Mouse (Mus musculus) induced T-regulatory cell, adult 2 months (primary cell): ENCODE results near the gene Folr1.
A peak's percentile ranks its signal among the peaks of the same experiment; 100 is the strongest.

Experiments used
- DNase-seq: peaks from one replicate; pipeline ENCODE4 v3.0.0-alpha.2; 2012; ENCODE audit warnings: low read depth

The Folr1 gene

DNA sequence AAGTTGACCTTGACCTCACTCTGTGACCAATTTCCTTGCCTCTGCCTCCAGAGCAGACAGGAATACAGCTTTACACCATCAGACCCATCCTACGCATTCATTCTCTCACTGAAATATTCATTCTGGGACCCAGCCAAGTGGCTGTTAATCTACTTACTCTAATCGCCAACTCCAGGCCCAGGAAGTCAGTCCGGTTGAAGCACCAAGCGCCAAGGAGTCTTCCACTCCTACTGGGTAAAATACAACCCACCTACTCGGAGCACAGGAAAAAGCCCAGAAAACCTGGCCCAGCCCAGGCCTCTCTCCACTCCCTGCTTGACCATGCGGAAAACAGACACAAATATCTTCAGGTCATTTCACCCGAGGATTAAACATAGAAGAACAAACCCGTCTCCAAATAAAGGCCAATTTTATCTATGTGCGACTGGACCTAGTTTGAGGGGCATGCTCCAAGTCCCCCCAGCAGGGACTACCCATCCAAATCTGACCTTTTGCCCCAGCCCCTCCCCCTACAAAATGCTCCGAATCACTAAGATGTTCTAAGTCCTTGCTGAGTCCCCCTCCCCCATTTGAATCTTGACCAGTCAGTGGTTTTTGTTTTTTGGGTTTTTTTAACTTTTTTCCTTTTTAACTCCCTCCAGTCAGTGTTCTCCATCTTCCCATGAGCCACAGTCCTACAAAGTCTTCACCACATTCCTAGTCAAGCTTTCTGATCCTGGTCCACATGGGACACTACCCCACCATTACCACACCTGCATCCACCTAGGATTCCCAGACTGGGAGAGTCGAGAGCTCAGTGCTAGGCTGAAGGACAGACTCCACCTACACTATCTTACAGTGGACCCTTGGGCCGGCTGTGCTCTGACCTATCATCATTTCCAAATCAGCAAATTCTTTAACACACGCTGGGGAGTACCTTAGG lies 2.1 kb downstream of the Folr1 start:
- no peak for DNase-seq

DNA sequence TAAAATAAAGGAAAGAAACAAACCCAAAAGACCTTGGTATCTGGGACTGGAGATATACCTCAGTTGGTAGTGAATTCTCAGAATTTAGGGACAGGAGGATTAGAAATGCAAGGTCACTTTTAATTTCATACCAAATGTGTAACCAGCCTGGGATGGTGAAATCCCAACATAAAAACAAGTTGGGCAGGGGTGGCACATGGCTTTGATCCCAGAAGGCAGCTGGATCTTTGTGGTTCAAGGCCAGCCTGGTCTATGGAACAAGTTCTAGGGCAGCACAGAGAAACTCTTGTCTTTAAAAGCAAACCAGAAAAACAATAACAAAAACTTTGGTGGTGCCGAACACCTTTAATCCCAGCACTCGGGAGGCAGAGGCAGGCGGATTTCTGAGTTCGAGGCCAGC lies 3.1 kb downstream of the Folr1 start:
- DNase-seq: no peak

DNA sequence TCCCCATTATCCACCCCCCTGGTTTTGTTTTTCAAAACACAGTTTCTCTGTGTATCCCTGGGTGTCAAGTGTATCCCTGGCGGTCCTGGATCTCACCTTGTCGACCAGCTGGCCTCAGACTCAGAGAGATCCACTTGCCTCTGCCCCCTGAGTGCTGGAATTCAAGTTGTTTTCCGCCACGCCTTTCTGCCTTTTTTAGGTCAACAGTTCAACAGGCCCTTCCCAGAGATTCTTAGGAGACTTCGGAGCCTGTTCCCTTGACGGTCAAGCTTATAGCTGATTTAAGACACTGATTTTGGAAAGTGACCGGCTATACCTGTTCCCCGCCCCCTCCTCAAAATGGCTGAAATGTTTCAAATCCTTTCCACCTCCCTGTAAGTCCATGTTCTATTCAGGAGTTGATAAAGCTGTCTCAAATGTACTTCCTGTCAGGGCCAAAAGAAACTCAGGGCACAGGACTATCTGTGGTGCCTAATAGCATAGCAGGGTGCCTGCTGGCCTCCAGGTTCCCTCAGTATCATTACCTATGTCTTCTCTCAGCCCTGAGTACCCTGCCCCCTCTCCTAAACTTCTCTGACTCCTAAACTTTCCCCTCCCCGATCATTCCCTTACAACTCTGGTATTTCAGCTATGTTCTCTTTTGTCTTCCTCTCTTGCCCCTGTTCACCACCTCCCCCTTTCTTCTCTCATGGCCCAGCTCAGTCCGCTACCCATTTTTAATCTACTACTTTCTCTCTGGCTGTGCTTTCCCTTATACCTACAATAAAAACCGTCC lies 3.9 kb downstream of the Folr1 start:
- DNase-seq: no peak

DNA sequence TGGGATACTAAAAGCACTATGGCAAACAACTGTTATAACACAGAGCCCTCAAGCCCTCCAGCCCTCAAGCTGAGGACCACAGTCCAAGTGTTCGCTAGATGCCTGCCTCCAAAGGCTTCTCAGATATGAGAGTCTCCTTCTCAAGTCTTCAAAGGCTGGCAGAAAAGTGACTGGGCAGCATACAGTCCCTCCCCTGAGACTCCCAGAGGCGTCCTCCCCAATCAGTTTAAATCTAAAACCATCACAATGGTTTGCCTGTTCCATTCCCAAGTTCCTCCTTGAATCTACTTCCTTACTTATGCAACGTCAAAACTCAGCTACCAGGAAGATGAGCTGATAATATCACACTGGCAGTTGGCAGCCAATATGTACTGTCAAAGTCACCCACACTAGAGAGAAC lies 7.2 kb downstream of the Folr1 start, which contains the start of gene Anapc15:
Anapc15 (plus strand) TSS at position 301 of the 400 bp plus-strand sequence.
- no peak for DNase-seq

DNA sequence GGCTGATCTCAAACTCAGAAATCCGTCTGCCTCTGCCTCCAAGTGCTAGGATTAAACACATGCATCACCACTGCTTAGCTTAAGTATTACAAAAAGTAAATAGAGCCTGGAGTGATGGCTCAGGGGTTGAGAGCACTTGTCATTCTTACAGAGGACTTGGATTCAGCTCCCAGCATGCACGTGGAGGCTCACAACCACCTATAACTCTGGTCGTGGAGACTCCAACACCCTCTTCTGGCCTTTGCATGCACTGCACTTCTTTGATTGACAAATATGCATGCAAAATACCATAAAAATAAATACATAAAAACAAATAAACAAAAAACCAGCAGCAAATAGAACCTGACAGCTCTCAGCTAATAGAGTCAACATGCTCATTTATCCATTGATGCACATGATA lies 8.3 kb downstream of the Folr1 start:
- DNase-seq: peak; percentile 12

DNA sequence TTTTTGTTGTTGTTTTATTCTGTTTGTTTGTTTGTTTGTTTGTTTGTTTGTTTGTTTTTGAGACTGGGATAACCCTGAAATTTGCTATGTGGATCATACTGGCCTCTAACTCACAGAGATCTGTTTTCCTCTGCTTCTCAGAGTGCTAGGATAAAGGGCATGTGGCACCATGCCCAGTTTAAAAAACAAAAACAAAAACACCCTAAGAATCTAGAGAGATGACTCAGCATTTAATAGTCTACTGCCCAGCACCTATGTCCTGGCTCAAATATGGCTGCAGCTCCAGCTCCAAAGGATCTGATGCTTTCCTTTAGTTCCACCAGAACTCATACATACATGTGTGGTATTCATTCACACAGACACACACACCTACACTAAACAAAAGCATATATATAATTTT lies 9.6 kb downstream of the Folr1 start:
- DNase-seq: no peak

DNA sequence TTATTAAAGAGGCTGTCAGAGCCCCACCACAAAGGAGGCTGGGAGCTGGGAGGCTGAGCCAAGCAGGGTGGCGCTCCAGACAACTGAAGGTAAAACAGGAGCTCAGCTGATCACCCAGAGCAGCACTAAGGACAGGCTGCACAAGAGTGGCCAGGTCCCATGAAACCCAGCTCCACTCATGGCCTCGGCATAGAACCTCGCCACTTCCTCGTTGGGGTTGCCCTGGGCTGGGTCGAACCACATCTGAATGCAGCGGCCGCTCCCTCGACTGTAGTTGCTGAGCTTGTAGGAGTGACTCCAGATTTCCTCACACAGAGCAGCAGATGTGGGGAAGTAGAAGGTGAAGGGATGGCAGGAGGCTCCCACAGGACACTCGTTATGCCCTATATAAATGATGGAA lies 12.2 kb downstream of the Folr1 start:
- no peak for DNase-seq

DNA sequence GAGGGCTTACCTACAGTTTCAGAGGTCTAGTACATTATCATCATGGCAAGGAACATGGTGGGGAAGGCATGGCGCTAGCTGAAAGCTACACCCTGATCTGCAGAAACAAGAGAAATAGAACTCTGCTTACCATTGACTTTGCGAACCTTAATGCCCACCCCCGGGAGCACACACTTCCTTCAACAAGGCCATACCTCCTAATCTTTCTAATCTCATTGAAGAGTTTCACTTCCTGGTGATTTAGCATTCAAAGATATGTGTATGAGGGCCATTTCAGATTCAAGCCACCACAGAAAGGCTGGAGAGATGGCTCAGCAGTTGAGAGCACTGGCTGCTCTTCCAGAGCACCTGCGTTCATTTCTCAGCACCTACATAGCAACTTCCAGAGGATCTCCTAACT lies 13.5 kb downstream of the Folr1 start, which contains the start of gene Folr2:
Folr2 (minus strand) TSS at position 101 of the 400 bp plus-strand sequence.
- DNase-seq: no peak

DNA sequence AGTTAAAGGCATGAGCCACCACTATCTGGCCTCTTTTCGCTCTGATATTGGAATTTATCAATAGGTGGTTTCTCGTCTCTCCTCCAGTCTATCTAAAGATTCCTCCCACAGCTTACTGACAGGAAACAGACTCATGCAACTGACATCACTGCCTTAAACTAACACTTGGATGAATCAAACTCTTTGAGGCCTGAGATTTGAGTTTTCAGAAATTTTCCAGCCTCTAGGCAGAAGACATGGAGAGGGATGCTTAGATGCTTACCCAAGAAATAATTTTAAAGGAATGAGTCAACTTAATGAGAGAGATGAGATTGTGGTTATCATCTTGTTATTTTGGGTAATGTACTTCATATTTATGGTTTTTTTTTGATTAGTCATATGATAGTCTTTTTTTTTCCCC lies 16.8 kb downstream of the Folr1 start:
- DNase-seq: no peak

DNA sequence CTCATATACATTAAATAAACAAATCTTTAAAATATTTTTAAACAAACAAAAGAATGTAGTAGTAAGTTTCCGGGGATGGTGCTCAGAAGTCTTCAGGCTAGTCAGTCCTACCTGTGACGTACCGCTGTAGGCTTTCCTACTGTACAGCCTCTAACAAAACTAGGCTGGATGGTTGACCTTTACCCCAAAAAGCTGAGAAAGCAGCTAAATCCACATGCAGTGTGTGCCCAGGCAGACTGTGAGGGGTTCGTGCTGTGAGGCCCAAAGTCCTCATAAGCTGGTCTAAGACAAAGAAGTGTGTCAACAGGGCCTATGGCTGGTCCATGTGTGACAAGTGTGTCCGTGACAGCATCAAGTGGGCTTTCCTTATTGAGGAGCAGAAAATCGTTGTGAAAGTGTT lies 17.7 kb downstream of the Folr1 start:
- DNase-seq: no peak

DNA sequence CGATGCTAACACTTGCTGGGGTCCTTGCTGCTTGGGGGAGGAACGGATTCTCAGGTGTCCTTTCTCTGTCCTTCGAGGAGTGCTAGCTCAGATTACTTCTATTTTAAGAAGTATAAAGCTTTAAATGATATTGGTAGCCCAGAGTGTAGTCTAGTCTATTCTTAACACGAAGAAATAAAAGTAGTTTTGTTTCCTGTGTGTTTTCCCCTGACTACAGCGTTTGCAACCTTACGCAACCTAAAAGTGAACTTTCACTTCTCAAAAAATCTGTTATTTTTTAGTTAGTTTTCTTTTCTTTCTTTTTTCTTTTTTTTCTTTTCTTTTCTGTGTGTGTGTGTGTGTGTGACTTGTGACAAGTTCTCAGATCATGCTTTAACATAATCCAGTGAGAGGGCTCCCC lies 18.9 kb downstream of the Folr1 start:
- DNase-seq: no peak

DNA sequence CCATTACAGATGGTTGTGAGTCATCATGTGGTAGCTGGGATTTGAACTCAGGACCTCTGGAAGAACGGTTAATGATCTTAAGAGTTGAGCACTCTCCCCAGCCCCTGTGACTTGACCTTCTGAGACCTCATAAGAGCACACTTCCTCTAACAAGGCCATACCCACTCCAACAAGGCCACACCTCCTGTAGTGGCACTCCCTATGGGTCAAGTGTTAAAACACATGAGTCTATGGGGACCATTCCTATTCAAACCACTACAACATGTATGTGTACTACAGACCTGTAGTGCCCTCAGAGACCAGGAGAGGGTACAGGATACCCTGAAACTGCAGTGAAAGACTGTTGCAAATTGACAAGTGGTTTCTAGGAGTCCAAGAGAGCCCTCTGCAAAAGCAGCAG lies 22.7 kb downstream of the Folr1 start:
- DNase-seq: no peak

DNA sequence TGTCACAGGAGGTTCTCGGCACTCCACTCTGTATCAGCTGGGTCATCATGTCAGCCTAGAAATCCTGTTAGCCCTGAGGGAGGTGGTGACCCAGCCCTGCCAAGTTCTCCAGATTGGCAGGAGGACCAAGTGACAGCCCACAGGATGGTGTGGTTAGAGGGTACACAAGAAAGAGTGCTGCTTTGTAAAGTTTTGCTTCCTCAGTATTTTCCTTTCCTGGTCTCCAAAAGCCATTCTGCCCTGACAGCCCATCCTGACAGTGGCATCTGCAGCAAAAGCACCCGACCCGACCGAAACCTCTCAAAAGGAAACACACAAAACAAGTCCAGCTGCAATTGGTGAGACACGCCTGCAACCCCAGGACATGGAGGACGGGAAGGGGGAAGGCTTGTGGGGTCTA lies 26.4 kb downstream of the Folr1 start:
- no peak for DNase-seq

DNA sequence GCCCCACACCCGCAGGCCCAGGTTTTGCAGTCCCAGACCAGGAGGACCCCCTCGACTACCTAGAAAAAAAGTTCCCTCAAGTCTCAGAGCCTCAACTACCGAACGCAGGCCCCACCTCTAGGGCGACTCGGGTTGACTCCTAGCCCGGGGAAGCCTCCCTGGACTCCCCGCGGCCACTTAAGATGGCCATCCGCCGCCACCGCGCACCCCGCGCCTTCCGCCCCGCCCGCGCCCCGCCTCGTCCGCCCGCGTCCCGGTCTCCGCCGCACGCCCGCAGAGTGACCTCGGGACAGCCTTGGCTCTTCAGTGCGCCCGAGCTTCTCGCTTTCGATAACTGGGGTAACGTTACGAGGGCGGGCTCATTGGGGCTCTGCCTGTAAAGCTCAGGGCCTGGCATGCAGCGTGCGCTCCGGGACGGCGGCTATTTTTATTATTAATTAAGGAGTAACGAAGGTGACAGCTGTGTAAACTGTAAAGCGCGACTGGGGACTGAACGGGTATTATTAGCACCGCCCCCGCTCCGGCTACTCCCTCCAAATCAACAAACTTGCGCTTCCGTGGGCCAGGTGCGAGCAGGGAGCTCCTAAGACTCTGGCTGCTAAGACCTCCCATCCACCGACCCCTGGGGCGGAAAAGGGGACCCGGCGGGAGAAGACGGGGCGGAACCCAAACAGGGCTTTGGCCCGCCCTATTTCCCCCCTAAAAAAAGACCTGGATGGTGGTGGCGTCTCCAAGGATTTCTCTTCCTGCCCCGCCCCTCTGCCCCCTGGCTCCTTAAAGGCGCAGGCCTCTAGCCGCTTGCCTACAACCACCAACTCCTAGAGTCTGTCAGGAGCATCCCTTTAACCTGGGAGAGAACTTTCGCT lies 32.7 kb downstream of the Folr1 start, which contains the start of gene Inppl1:
Inppl1 (minus strand) TSS at position 624 of the 866 bp plus-strand sequence.
- DNase-seq: peak; percentile 57

DNA sequence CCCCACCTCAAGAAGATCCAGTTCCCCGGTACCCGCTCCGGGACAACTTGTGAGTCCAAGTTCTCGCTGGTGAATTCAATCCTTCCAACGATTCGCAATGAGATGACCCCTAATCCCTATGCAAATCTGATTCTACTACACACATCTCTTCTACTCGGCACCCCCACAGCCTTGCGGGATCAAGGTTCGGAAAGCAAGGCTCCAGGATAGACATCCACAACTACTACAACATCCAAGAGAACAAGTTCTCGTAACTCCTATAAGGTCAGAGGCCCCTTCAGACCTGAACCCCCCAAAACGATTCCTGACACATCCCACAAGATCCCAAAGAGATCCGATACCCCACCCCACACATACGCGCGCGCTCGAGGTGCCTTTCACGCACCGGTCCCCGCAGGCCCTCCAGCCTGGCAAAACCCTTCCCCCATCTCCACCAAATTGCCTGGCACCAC lies 33.4 kb downstream of the Folr1 start:
- DNase-seq: no peak

DNA sequence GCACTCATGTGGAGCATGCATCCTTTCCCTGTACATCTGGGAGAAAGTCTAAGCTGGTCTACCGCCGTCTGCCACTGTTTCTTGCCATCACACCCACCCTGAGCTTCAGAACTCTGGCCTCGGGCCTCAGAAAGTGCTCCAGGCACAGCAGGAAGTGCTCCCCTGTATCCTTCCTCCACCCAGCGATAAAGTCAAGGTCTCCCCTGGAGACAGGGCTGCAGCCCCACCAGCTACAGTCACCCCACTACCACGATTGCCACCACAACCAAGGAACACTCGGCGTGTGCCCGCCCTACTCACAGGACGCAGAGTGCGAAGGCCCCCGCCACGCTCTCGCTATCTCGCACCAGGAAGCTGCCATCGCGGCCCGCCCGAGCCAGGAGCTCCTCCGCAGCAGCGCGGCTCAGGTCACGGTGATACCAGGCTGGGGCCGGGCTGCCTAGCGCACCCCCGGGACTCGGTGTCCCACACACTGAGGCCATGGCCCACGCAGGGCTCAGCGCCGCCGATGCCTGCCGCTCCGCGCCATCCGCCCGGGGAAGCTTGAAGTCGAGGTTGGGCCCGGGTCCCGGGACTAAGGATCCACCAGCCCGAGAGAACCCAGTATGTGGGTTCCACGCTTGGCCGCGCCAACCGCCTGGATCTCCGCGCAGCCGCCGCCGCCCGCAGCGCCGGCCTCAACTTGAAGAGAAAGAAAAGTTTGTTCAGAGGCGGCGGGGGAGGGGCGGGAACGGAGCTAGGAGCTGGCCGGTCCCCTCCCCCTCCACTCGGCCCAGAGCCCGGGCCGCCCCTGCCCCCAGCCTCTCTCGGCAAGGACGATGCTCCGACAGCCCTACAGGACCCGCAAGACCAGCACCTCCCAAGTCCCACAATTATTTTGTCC lies 34.1 kb downstream of the Folr1 start:
- DNase-seq: peak; percentile 74

DNA sequence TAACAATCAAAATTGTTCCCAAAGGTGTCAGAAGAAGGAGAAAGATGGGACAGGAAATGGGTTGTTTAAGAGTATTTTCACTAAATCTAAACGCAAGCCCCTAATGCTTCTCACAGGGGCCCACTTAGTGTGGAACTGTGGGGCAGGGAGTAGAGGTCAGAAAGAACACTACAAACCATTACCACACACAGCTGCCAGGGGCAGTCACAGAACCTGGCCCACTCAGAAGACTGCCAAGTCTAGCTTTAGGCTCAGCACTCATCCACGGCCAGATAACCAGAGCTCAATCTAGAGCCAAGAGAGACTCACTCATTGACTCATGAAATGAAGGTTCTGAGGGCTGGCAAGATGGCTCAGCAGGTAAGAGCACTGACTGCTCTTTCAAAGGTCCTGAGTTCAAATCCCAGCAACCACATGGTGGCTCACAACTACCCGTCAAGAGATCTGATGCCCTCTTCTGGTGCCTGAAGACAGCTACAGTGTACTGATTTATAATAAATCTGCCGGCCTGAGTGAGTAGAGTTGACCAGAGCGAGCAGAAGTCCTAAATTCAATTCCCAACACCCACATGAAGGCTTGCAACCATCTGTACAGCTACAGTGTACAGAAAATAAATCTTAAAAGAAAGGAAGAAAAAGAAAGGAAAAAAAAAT lies 35.0 kb downstream of the Folr1 start:
- DNase-seq: peak; percentile 33

DNA sequence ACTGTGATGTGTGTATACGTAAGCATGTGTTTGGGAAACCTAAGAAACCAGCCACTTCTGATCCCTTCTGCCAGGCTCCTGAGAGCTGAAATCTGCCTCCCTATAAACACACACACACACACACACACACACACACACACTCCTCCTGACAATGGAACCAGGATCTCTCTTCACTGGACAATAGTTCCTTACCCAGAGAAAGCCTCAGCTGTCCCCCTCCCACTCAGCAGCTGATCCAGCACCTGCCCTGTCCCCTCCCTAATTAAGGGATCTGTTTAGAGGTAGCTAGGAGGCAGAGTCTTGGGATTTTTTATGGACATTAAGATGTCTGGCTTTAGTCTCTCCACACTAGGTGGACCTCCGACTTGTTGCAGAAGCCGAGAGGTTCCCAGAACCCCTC lies 35.7 kb downstream of the Folr1 start:
- DNase-seq: no peak

DNA sequence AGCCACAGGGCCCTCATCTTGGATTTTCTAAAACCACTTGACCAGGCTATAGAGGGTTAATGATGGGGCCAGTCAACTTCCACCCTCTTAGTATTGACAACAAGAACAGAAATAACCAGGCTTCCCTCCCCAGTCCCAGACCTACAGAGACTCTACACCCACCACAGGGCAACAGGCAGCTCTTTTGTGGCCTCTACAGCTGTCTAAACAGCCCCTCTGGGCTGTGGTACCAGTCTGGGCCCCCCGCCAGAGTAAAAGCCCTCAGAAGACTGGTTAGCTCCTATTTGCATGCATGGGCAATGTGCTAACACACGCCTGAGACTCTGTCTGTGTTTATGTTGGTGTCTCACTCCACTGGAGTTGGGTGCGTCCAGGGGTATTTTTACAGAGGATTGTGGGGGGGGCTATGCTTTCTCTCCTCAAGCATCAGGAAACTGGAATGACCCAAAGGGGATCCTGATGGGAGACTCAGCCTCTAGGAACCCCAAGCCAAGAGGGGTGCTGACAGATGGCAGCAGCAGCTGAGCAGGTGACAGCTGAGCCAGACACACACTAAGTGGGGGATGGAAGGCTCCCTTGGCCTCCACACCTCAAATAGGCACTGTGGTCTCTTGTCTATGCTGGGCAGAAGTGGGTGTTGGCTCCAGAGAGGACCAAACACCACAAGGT lies 36.5 kb downstream of the Folr1 start:
- DNase-seq: no peak

DNA sequence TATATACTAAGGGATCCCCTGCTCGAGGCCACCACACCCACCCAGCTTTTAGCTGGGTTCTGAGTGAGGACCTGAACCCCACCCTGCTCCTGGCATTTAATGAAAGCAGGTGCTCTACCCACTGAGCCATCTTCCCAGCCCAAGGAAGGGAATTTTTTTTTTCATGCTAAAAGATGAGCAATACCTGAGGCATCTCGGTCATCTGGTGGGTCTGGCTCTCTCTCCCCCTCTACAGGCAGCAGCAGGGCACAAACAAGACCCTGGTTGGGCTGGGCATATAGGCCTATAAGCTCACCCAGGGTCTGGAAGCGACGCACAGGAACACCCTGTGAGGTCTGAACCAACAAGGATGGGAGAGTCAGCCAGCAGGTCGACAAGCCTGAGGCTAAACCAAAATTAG lies 37.2 kb downstream of the Folr1 start:
- no peak for DNase-seq
